Mouse (Mus musculus) E14TG2a.4 (cell line): ENCODE measurements around the gene Chuk.

ENCODE experiments used
- CTCF ChIP-seq: conservative IDR thresholded peaks from 2 replicates; pipeline ENCODE4 v1.5.1; 2014; ENCODE audit warnings: low read length
- POU5F1 ChIP-seq: IDR thresholded peaks from 2 replicates; pipeline ENCODE4 v1.6.1; 2014; ENCODE audit warnings: low read length, borderline replicate concordance

- no peak for TF ChIP-seq CTCF
- no peak for TF ChIP-seq POU5F1
Measured at GRCm38 (mm10) chr19:44026956-44027530, 80.2 kb downstream of the Chuk start.
